Mouse (Mus musculus) layer of hippocampus, adult 2 months (tissue): ENCODE measurements around the gene Slx4. TPM values are rescaled to one million over a fixed set of nuclear protein-coding genes. Genes with fewer than 3 reads are reported as not detected.

Experiments used
- DNase-seq, 2 experiments: peaks; one replicate each; pipeline ENCODE4 v3.0.0; 2022; ENCODE audit warnings: low spot score in 2 of 2
- H3K27ac ChIP-seq: fragments of 200-600 bp; 2 replicates; pipeline ENCODE4 v1.8.1; 2022
- H3K4me3 ChIP-seq: fragments of 200-600 bp; 2 replicates; pipeline ENCODE4 v1.8.1; 2022; ENCODE audit warnings: mild to moderate bottlenecking
- CTCF ChIP-seq: fragments of 200-600 bp; conservative IDR thresholded peaks from 2 replicates; pipeline ENCODE4 v1.8.1; 2022; ENCODE audit warnings: antibody characterized with exemption, mild to moderate bottlenecking, moderate library complexity
- long read RNA-seq, 2 experiments: library from polyadenylated mRNA; stranded (forward); transcript quantifications; one replicate each; pipeline ENCODE4 v2.0.0; 2021; ENCODE audit warnings: borderline mapping rate in 2 of 2
- total RNA-seq, 2 experiments: library from RNA; stranded (reverse); gene quantifications; 2 replicates each; pipeline ENCODE4 v1.2.3; 2021

Slx4 gene
- 10 to 100 TPM; 39.6 to 44.0 TPM for total RNA-seq
- long read RNA-seq, experiment 1, partial matches to known transcripts = 2 of 7 reads
- long read RNA-seq, experiment 1, other reads (novel, unspliced or antisense) = 5 of 7 reads
- long read RNA-seq, experiment 2, partial matches to known transcripts = 4 of 12 reads
- long read RNA-seq, experiment 2, other reads (novel, unspliced or antisense) = 8 of 12 reads

GRCm38 (mm10) chr16:4003489-4004398 lies at the start of gene Slx4:
Gene Slx4 (minus strand): TSS chr16:4003770.
- peak within 1 kb of the TSS; percentile 82 for H3K4me3 ChIP-seq

GRCm38 (mm10) chr16:4052601-4053000 lies 49.0 kb upstream of the Slx4 start:
- no peak overlapping the region for H3K4me3 ChIP-seq
- DNase-seq = no peak
- TF ChIP-seq CTCF = no peak
- H3K27ac ChIP-seq = no peak overlapping the region

More at GRCm38 (mm10) chr16:4003489-4004398, at the start of gene Slx4:
- TF ChIP-seq CTCF = peak; percentile 69
- H3K27ac ChIP-seq = peak within 1 kb of the TSS; percentile 86
- peak; percentile 94 to 96 for DNase-seq

- Histone ChIP-seq H3K4me3 (no peak overlapping the region), H3K27ac (no peak overlapping the region)
- DNase-seq = no peak
- TF ChIP-seq CTCF = peak; percentile 46
Observed at GRCm38 (mm10) chr16:4045524-4045923, 42.0 kb upstream of the Slx4 start.

GRCm38 (mm10) chr16:4044093-4044492 lies 40.5 kb upstream of the Slx4 start:
- H3K27ac ChIP-seq = no peak overlapping the region
- TF ChIP-seq CTCF = no peak
- H3K4me3 ChIP-seq = no peak overlapping the region
- DNase-seq = no peak

GRCm38 (mm10) chr16:4041646-4042045 lies 38.1 kb upstream of the Slx4 start:
- H3K4me3 ChIP-seq = no peak overlapping the region

GRCm38 (mm10) chr16:4040206-4040605 lies 36.6 kb upstream of the Slx4 start:
- H3K27ac ChIP-seq = no peak overlapping the region
- DNase-seq = no peak
- no peak for TF ChIP-seq CTCF
- H3K4me3 ChIP-seq = no peak overlapping the region

More at GRCm38 (mm10) chr16:4041646-4042045, 38.1 kb upstream of the Slx4 start:
- no peak for TF ChIP-seq CTCF
- no peak overlapping the region for H3K27ac ChIP-seq
- DNase-seq = no peak

GRCm38 (mm10) chr16:4037690-4038089 lies 34.1 kb upstream of the Slx4 start:
- no peak overlapping the region for H3K4me3 ChIP-seq
- DNase-seq = no peak
- no peak for TF ChIP-seq CTCF
- no peak overlapping the region for H3K27ac ChIP-seq

- DNase-seq = no peak
- H3K27ac ChIP-seq = no peak within 1 kb of the TSS
Observed at GRCm38 (mm10) chr16:4036807-4037206, 33.2 kb upstream of the Slx4 start, which contains the start of gene Dnase1. Gene Dnase1 (plus strand): TSS chr16:4036942.

GRCm38 (mm10) chr16:4035575-4035974 lies 32.0 kb upstream of the Slx4 start:
- TF ChIP-seq CTCF = no peak
- no peak overlapping the region for H3K4me3 ChIP-seq
- DNase-seq = no peak
- H3K27ac ChIP-seq = no peak overlapping the region

More at GRCm38 (mm10) chr16:4036807-4037206, 33.2 kb upstream of the Slx4 start, which contains the start of gene Dnase1:
- no peak within 1 kb of the TSS for H3K4me3 ChIP-seq
- TF ChIP-seq CTCF = no peak

GRCm38 (mm10) chr16:4034476-4034875 lies 30.9 kb upstream of the Slx4 start:
- no peak for DNase-seq
- Histone ChIP-seq H3K4me3 (no peak overlapping the region), H3K27ac (no peak overlapping the region)
- no peak for TF ChIP-seq CTCF

GRCm38 (mm10) chr16:4033971-4034370 lies 30.4 kb upstream of the Slx4 start:
- Histone ChIP-seq H3K27ac (no peak overlapping the region), H3K4me3 (no peak overlapping the region)
- no peak for TF ChIP-seq CTCF
- DNase-seq = no peak

GRCm38 (mm10) chr16:4032341-4032748 lies 28.8 kb upstream of the Slx4 start:
- no peak for TF ChIP-seq CTCF
- H3K4me3 ChIP-seq = no peak overlapping the region
- H3K27ac ChIP-seq = no peak overlapping the region
- no peak for DNase-seq
